Mouse (Mus musculus) adrenal gland, postnatal 0 days (tissue): ENCODE measurements around the gene Gm8271. TPM values are rescaled to one million over a fixed set of nuclear protein-coding genes. Genes with fewer than 3 reads are reported as not detected.

Experiments used
- polyA plus RNA-seq: library from polyadenylated mRNA; unstranded; fragments of >200 nt; fragmentation: Nextera tagmentation; extraction: Ambion mirVana; gene quantifications from 2 replicates; pipeline ENCODE4 v1.2.1, GENCODE M21; 2015

Gm8271 gene
- polyA plus RNA-seq, result not detected in 2 replicates

GRCm38 (mm10) chr14:5185493-5185892 is at the start of gene Gm8271:
TSS of gene Gm8271 (plus strand) at chr14:5185793.

GRCm38 (mm10) chr14:5164235-5164634 is 21.4 kb upstream of the Gm8271 start, which contains the start of gene Gm3317:
TSS of gene Gm3317 (plus strand) at chr14:5164535.

Other genes starting within 250 kb of the Gm8271 start
- not detected in 2 replicates for gene Gm8297, start 201.9 kb upstream of the Gm8271 start, polyA plus RNA-seq
- not detected in 2 replicates for gene Gm3298, start 169.9 kb upstream of the Gm8271 start, polyA plus RNA-seq
- not detected in 2 replicates for gene 4930555G01Rik, start 135.2 kb upstream of the Gm8271 start, polyA plus RNA-seq
- 0.14 and 0.57 TPM in 2 replicates for gene Gm8281, start 114.8 kb upstream of the Gm8271 start, polyA plus RNA-seq
- not detected in 2 replicates for gene Gm8279, start 54.3 kb upstream of the Gm8271 start, polyA plus RNA-seq
- not detected in 2 replicates for gene Gm3317, start 21.3 kb upstream of the Gm8271 start, polyA plus RNA-seq
- gene Gm3526, start 74.8 kb downstream of the Gm8271 start, polyA plus RNA-seq, result not detected in 2 replicates
- gene Gm3542, start 149.1 kb downstream of the Gm8271 start, polyA plus RNA-seq, result not detected in 2 replicates
- 0.08 TPM in 1 of 2 replicates, not detected in the other for gene Gm3500, start 203.3 kb downstream of the Gm8271 start, polyA plus RNA-seq